Mouse (Mus musculus): ENCODE data around the gene Olfr718-ps1. TPM values are rescaled to one million over a fixed set of nuclear protein-coding genes. Genes with fewer than 3 reads are reported as not detected.

Gene Olfr718-ps1
- polyA plus RNA-seq, 1 experiment from 2014 or later, result 0.06 TPM

GRCm38 (mm10) chr5:143177541-143178200 lies 30.3 kb upstream of the Olfr718-ps1 start:
- no peak for ATAC-seq (replicated peaks; ENCODE audit: insufficient number of reproducible peaks, low FRiP score, low TSS enrichment)

GRCm38 (mm10) chr5:143175970-143176369 lies 28.6 kb upstream of the Olfr718-ps1 start:
- no peak for ATAC-seq (replicated peaks; ENCODE audit: insufficient number of reproducible peaks, low FRiP score, low TSS enrichment)
- Histone ChIP-seq H3K9me3 (replicated peaks; ENCODE audit: control insufficient read depth, low read length) (peaks cover 9% of the 10 kb centered on the region; the same call in 1 of the 2 replicates), H3K4me2 (no peak overlapping the region), H3K4me1 (ENCODE audit: control insufficient read depth, insufficient read depth, low read length) (peaks cover 9% of the 10 kb centered on the region; the same call in 1 of the 2 replicates), H3K36me3 (ENCODE audit: control insufficient read depth, insufficient read depth, low read length) (peaks cover 56% of the 10 kb centered on the region), H3K27ac (ENCODE audit: low read depth, low read length) (no peak overlapping the region), H3K4me3 (ENCODE audit: low read depth, low read length) (no peak overlapping the region), H3K9ac (ENCODE audit: low read depth, low read length) (no peak overlapping the region), H3K27me3 (ENCODE audit: control insufficient read depth, insufficient read depth, low read length) (no peaks in the 10 kb centered on the region)
- 92% methylated on average over 4 of the region's 4 CpGs for WGBS (ENCODE audit: insufficient replicate concordance)

More at GRCm38 (mm10) chr5:143177541-143178200, 30.3 kb upstream of the Olfr718-ps1 start:
- Histone ChIP-seq H3K9me3 (replicated peaks; ENCODE audit: control insufficient read depth, low read length) (peaks cover 9% of the 10 kb centered on the region; the same call in 1 of the 2 replicates), H3K36me3 (ENCODE audit: control insufficient read depth, insufficient read depth, low read length) (peaks cover 50% of the 10 kb centered on the region), H3K4me3 (ENCODE audit: low read depth, low read length) (no peak overlapping the region), H3K4me1 (ENCODE audit: control insufficient read depth, insufficient read depth, low read length) (peaks cover 9% of the 10 kb centered on the region; the same call in 1 of the 2 replicates), H3K9ac (ENCODE audit: low read depth, low read length) (no peak overlapping the region), H3K27ac (ENCODE audit: low read depth, low read length) (no peak overlapping the region), H3K27me3 (ENCODE audit: control insufficient read depth, insufficient read depth, low read length) (no peaks in the 10 kb centered on the region), H3K4me2 (no peak overlapping the region)
- WGBS (ENCODE audit: insufficient replicate concordance), result 89% methylated on average over 3 of the region's 3 CpGs

- Histone ChIP-seq H3K9ac (ENCODE audit: low read depth, low read length) (no peak overlapping the region), H3K36me3 (ENCODE audit: control insufficient read depth, insufficient read depth, low read length) (no peaks in the 10 kb centered on the region), H3K4me3 (ENCODE audit: low read depth, low read length) (0 out of 2 replicates have a peak overlapping the region, but pooled peaks have one; percentile 19), H3K4me2 (peak overlapping the region; percentile 52), H3K9me3 (replicated peaks; ENCODE audit: control insufficient read depth, low read length) (no peaks in the 10 kb centered on the region), H3K27ac (ENCODE audit: low read depth, low read length) (no peak overlapping the region), H3K27me3 (ENCODE audit: control insufficient read depth, insufficient read depth, low read length) (no peaks in the 10 kb centered on the region), H3K4me1 (ENCODE audit: control insufficient read depth, insufficient read depth, low read length) (0 out of 2 replicates have a peak, but pooled peaks cover 6% of the 10 kb centered on the region)
- 12% methylated on average over 18 of the region's 18 CpGs for WGBS (ENCODE audit: insufficient replicate concordance)
- peak; percentile 59; the same call in 1 of the 2 replicates for ATAC-seq (replicated peaks; ENCODE audit: insufficient number of reproducible peaks, low FRiP score, low TSS enrichment)
These were observed 18.2 kb upstream of the Olfr718-ps1 start for GRCm38 (mm10) chr5:143165508-143166070.

- Histone ChIP-seq H3K36me3 (ENCODE audit: control insufficient read depth, insufficient read depth, low read length) (no peaks in the 10 kb centered on the region), H3K9me3 (replicated peaks; ENCODE audit: control insufficient read depth, low read length) (no peaks in the 10 kb centered on the region), H3K9ac (ENCODE audit: low read depth, low read length) (no peak overlapping the region), H3K27ac (ENCODE audit: low read depth, low read length) (no peak overlapping the region), H3K4me3 (ENCODE audit: low read depth, low read length) (no peak overlapping the region), H3K4me2 (no peak overlapping the region), H3K27me3 (ENCODE audit: control insufficient read depth, insufficient read depth, low read length) (peaks cover 35% of the 10 kb centered on the region), H3K4me1 (ENCODE audit: control insufficient read depth, insufficient read depth, low read length) (no peaks in the 10 kb centered on the region)
- no peak; the same call in 1 of the 2 replicates for ATAC-seq (replicated peaks; ENCODE audit: insufficient number of reproducible peaks, low FRiP score, low TSS enrichment)
- WGBS (ENCODE audit: insufficient replicate concordance), result 79% methylated on average over 3 of the region's 3 CpGs
These were observed 8.2 kb upstream of the Olfr718-ps1 start for GRCm38 (mm10) chr5:143155534-143155933.

- no peak overlapping the region for H3K27ac ChIP-seq (ENCODE audit: low read depth, low read length)
- 85% methylated on average over 10 of the region's 10 CpGs for WGBS (ENCODE audit: insufficient replicate concordance)
These were observed 6.4 kb upstream of the Olfr718-ps1 start for GRCm38 (mm10) chr5:143153756-143154155.

GRCm38 (mm10) chr5:143150044-143150443 lies 2.7 kb upstream of the Olfr718-ps1 start:
- no peak overlapping the region for H3K4me2 ChIP-seq
- no peaks in the 10 kb centered on the region for H3K36me3 ChIP-seq (ENCODE audit: control insufficient read depth, insufficient read depth, low read length)
- H3K27ac ChIP-seq (ENCODE audit: low read depth, low read length), result no peak overlapping the region
- no peaks in the 10 kb centered on the region for H3K27me3 ChIP-seq (ENCODE audit: control insufficient read depth, insufficient read depth, low read length)
- no peaks in the 10 kb centered on the region for H3K9me3 ChIP-seq (replicated peaks; ENCODE audit: control insufficient read depth, low read length)
- H3K4me1 ChIP-seq (ENCODE audit: control insufficient read depth, insufficient read depth, low read length), result no peaks in the 10 kb centered on the region
- no peak for ATAC-seq (replicated peaks; ENCODE audit: insufficient number of reproducible peaks, low FRiP score, low TSS enrichment)
- H3K4me3 ChIP-seq (ENCODE audit: low read depth, low read length), result no peak overlapping the region
- 83% methylated on average over 2 of the region's 2 CpGs for WGBS (ENCODE audit: insufficient replicate concordance)
- H3K9ac ChIP-seq (ENCODE audit: low read depth, low read length), result no peak overlapping the region

More at GRCm38 (mm10) chr5:143153756-143154155, 6.4 kb upstream of the Olfr718-ps1 start:
- H3K27me3 ChIP-seq (ENCODE audit: control insufficient read depth, insufficient read depth, low read length), result peaks cover 25% of the 10 kb centered on the region
- no peak overlapping the region for H3K4me2 ChIP-seq
- no peaks in the 10 kb centered on the region for H3K36me3 ChIP-seq (ENCODE audit: control insufficient read depth, insufficient read depth, low read length)
- H3K9ac ChIP-seq (ENCODE audit: low read depth, low read length), result no peak overlapping the region
- no peak overlapping the region for H3K4me3 ChIP-seq (ENCODE audit: low read depth, low read length)
- no peaks in the 10 kb centered on the region for H3K9me3 ChIP-seq (replicated peaks; ENCODE audit: control insufficient read depth, low read length)
- no peak for ATAC-seq (replicated peaks; ENCODE audit: insufficient number of reproducible peaks, low FRiP score, low TSS enrichment)
- H3K4me1 ChIP-seq (ENCODE audit: control insufficient read depth, insufficient read depth, low read length), result no peaks in the 10 kb centered on the region

- ATAC-seq (replicated peaks; ENCODE audit: insufficient number of reproducible peaks, low FRiP score, low TSS enrichment), result no peak
- no peak overlapping the region for H3K27ac ChIP-seq (ENCODE audit: low read depth, low read length)
- H3K36me3 ChIP-seq (ENCODE audit: control insufficient read depth, insufficient read depth, low read length), result no peaks in the 10 kb centered on the region
- H3K9ac ChIP-seq (ENCODE audit: low read depth, low read length), result no peak overlapping the region
- no peak overlapping the region for H3K4me3 ChIP-seq (ENCODE audit: low read depth, low read length)
- H3K4me1 ChIP-seq (ENCODE audit: control insufficient read depth, insufficient read depth, low read length), result no peaks in the 10 kb centered on the region
- H3K27me3 ChIP-seq (ENCODE audit: control insufficient read depth, insufficient read depth, low read length), result no peaks in the 10 kb centered on the region
- H3K9me3 ChIP-seq (replicated peaks; ENCODE audit: control insufficient read depth, low read length), result no peaks in the 10 kb centered on the region
- H3K4me2 ChIP-seq, result no peak overlapping the region
- 80% methylated on average over 2 of the region's 2 CpGs for WGBS (ENCODE audit: insufficient replicate concordance)
These were observed 2.2 kb upstream of the Olfr718-ps1 start for GRCm38 (mm10) chr5:143149536-143149935.

- no peaks in the 10 kb centered on the region for H3K4me1 ChIP-seq (ENCODE audit: control insufficient read depth, insufficient read depth, low read length)
- no peak overlapping the region for H3K4me2 ChIP-seq
- H3K9ac ChIP-seq (ENCODE audit: low read depth, low read length), result no peak overlapping the region
- H3K36me3 ChIP-seq (ENCODE audit: control insufficient read depth, insufficient read depth, low read length), result no peaks in the 10 kb centered on the region
- no peak for ATAC-seq (replicated peaks; ENCODE audit: insufficient number of reproducible peaks, low FRiP score, low TSS enrichment)
- H3K27ac ChIP-seq (ENCODE audit: low read depth, low read length), result no peak overlapping the region
- no peaks in the 10 kb centered on the region for H3K9me3 ChIP-seq (replicated peaks; ENCODE audit: control insufficient read depth, low read length)
- 82% methylated on average over 5 of the region's 5 CpGs for WGBS (ENCODE audit: insufficient replicate concordance)
- H3K27me3 ChIP-seq (ENCODE audit: control insufficient read depth, insufficient read depth, low read length), result no peaks in the 10 kb centered on the region
- no peak overlapping the region for H3K4me3 ChIP-seq (ENCODE audit: low read depth, low read length)
These were observed 1.3 kb upstream of the Olfr718-ps1 start for GRCm38 (mm10) chr5:143148661-143149060.

All from heart, embryonic 11.5 days (tissue).